Mouse (Mus musculus): ENCODE measurements around the gene Lrp11.

DNA sequence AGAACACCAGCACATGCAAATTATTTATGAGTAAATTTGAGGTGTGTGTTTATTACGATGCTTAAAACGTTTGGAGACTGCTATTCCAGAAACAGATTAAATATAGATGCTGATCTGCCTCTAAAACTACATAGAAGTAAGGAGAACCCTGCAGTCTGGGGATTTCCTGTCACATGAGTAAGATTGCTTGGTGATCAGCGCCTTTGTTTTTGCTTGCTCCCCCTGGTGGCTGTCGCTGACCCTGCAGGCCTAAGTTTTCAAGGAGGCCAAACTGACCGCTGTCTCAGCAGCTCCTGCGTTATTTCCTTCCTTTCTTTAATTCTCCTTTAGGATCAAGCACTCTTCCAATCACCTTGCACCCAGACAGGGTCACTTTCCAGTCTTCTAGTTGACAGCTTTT is 11.0 kb downstream of the Lrp11 start:
- TF ChIP-seq CTCF (IDR thresholded peaks at IDR 0.05; ENCODE audit: control insufficient read depth, insufficient read depth, low read length) (peak; percentile 88), POLR2A (IDR thresholded peaks at IDR 0.05; ENCODE audit: borderline replicate concordance, control insufficient read depth, low read depth, low read length) (no peak)
